Mouse (Mus musculus): ENCODE data around the gene Stac3. TPM values are rescaled to one million over a fixed set of nuclear protein-coding genes. Genes with fewer than 3 reads are reported as not detected.

Stac3 gene
- polyA plus RNA-seq, 1 experiment = 3.0 TPM

GRCm38 (mm10) chr10:127517941-127518340 lies 16.5 kb downstream of the Stac3 start:
- Histone ChIP-seq H3K27ac (ENCODE audit: insufficient read depth, low read depth, low read length) (no peak overlapping the region), H3K4me3 (ENCODE audit: insufficient read depth, low read depth, low read length) (no peak overlapping the region), H3K36me3 (ENCODE audit: control insufficient read depth, insufficient read depth, low read length) (0 out of 2 replicates have a peak, but pooled peaks cover 1% of the 10 kb centered on the region), H3K4me1 (ENCODE audit: control insufficient read depth, insufficient read depth, low read length) (peaks cover 15% of the 10 kb centered on the region; the same call in 1 of the 2 replicates), H3K27me3 (replicated peaks; ENCODE audit: control insufficient read depth, insufficient read depth, low read length) (no peaks in the 10 kb centered on the region)
- 94% methylated on average over 22 of the region's 22 CpGs for WGBS
- DNase-seq = no peak
- no peak for TF ChIP-seq CTCF (conservative IDR thresholded peaks at IDR 0.05; ENCODE audit: insufficient read depth, insufficient read length, low read depth, low read length)
- no peak for TF ChIP-seq POLR2A (IDR thresholded peaks at IDR 0.05; ENCODE audit: low read depth, low read length)

GRCm38 (mm10) chr10:127519041-127519701 lies 17.7 kb downstream of the Stac3 start:
- DNase-seq = no peak
- peaks cover 15% of the 10 kb centered on the region; the same call in 1 of the 2 replicates for H3K4me1 ChIP-seq (ENCODE audit: control insufficient read depth, insufficient read depth, low read length)
- 83% methylated on average over 26 of the region's 26 CpGs for WGBS
- H3K36me3 ChIP-seq (ENCODE audit: control insufficient read depth, insufficient read depth, low read length) = 0 out of 2 replicates have a peak, but pooled peaks cover 1% of the 10 kb centered on the region
- no peaks in the 10 kb centered on the region for H3K27me3 ChIP-seq (replicated peaks; ENCODE audit: control insufficient read depth, insufficient read depth, low read length)
- TF ChIP-seq CTCF (conservative IDR thresholded peaks at IDR 0.05; ENCODE audit: insufficient read depth, insufficient read length, low read depth, low read length) (no peak), POLR2A (IDR thresholded peaks at IDR 0.05; ENCODE audit: low read depth, low read length) (no peak)
- no peak overlapping the region for H3K27ac ChIP-seq (ENCODE audit: insufficient read depth, low read depth, low read length)
- H3K4me3 ChIP-seq (ENCODE audit: insufficient read depth, low read depth, low read length) = no peak overlapping the region

- H3K4me3 ChIP-seq (ENCODE audit: insufficient read depth, low read depth, low read length) = peak overlapping the region; percentile 42; the same call in 1 of the 2 replicates
- DNase-seq = no peak
- peak overlapping the region; percentile 80; the same call in 1 of the 2 replicates for H3K27ac ChIP-seq (ENCODE audit: insufficient read depth, low read depth, low read length)
- peaks cover 15% of the 10 kb centered on the region; the same call in 1 of the 2 replicates for H3K4me1 ChIP-seq (ENCODE audit: control insufficient read depth, insufficient read depth, low read length)
- TF ChIP-seq POLR2A (IDR thresholded peaks at IDR 0.05; ENCODE audit: low read depth, low read length) (no peak), CTCF (conservative IDR thresholded peaks at IDR 0.05; ENCODE audit: insufficient read depth, insufficient read length, low read depth, low read length) (no peak)
- 0 out of 2 replicates have a peak, but pooled peaks cover 1% of the 10 kb centered on the region for H3K36me3 ChIP-seq (ENCODE audit: control insufficient read depth, insufficient read depth, low read length)
- 85% methylated on average over 37 of the region's 37 CpGs for WGBS
- 0 out of 2 replicates have a peak, but pooled peaks cover under 1% of the 10 kb centered on the region for H3K27me3 ChIP-seq (replicated peaks; ENCODE audit: control insufficient read depth, insufficient read depth, low read length)
Observed at GRCm38 (mm10) chr10:127519903-127520713, 18.6 kb downstream of the Stac3 start.

GRCm38 (mm10) chr10:127520714-127521357 lies 19.4 kb downstream of the Stac3 start:
- 0 out of 2 replicates have a peak, but pooled peaks cover 1% of the 10 kb centered on the region for H3K27me3 ChIP-seq (replicated peaks; ENCODE audit: control insufficient read depth, insufficient read depth, low read length)
- H3K4me1 ChIP-seq (ENCODE audit: control insufficient read depth, insufficient read depth, low read length) = peaks cover 14% of the 10 kb centered on the region; the same call in 1 of the 2 replicates
- peak overlapping the region; percentile 92 for H3K27ac ChIP-seq (ENCODE audit: insufficient read depth, low read depth, low read length)
- no peak for TF ChIP-seq POLR2A (IDR thresholded peaks at IDR 0.05; ENCODE audit: low read depth, low read length)
- TF ChIP-seq CTCF (conservative IDR thresholded peaks at IDR 0.05; ENCODE audit: insufficient read depth, insufficient read length, low read depth, low read length) = no peak
- 49% methylated on average over 20 of the region's 20 CpGs for WGBS
- peak overlapping the region; percentile 98 for H3K4me3 ChIP-seq (ENCODE audit: insufficient read depth, low read depth, low read length)
- DNase-seq = peak; percentile 89
- 0 out of 2 replicates have a peak, but pooled peaks cover 1% of the 10 kb centered on the region for H3K36me3 ChIP-seq (ENCODE audit: control insufficient read depth, insufficient read depth, low read length)

- Histone ChIP-seq H3K36me3 (ENCODE audit: control insufficient read depth, insufficient read depth, low read length) (0 out of 2 replicates have a peak, but pooled peaks cover 1% of the 10 kb centered on the region), H3K27ac (ENCODE audit: insufficient read depth, low read depth, low read length) (peak overlapping the region; percentile 92), H3K4me1 (ENCODE audit: control insufficient read depth, insufficient read depth, low read length) (peaks cover 9% of the 10 kb centered on the region; the same call in 1 of the 2 replicates), H3K27me3 (replicated peaks; ENCODE audit: control insufficient read depth, insufficient read depth, low read length) (peaks cover 1% of the 10 kb centered on the region; the same call in 1 of the 2 replicates), H3K4me3 (ENCODE audit: insufficient read depth, low read depth, low read length) (peak overlapping the region; percentile 98)
- DNase-seq = no peak
- TF ChIP-seq CTCF (conservative IDR thresholded peaks at IDR 0.05; ENCODE audit: insufficient read depth, insufficient read length, low read depth, low read length) (no peak), POLR2A (IDR thresholded peaks at IDR 0.05; ENCODE audit: low read depth, low read length) (no peak)
- 5% methylated on average over 12 of the region's 12 CpGs for WGBS
Observed at GRCm38 (mm10) chr10:127521611-127522080, 20.2 kb downstream of the Stac3 start.

- DNase-seq = peak; percentile 91
- WGBS = under 1% methylated on average over 21 of the region's 21 CpGs
- TF ChIP-seq POLR2A (IDR thresholded peaks at IDR 0.05; ENCODE audit: low read depth, low read length) = no peak
- TF ChIP-seq CTCF (conservative IDR thresholded peaks at IDR 0.05; ENCODE audit: insufficient read depth, insufficient read length, low read depth, low read length) = no peak
- peak within 1 kb of the TSS; percentile 92 for H3K27ac ChIP-seq (ENCODE audit: insufficient read depth, low read depth, low read length)
- H3K4me1 ChIP-seq (ENCODE audit: control insufficient read depth, insufficient read depth, low read length) = peaks cover 6% of the 10 kb centered on the region; the same call in 1 of the 2 replicates
- peak within 1 kb of the TSS; percentile 98 for H3K4me3 ChIP-seq (ENCODE audit: insufficient read depth, low read depth, low read length)
- 0 out of 2 replicates have a peak, but pooled peaks cover 1% of the 10 kb centered on the region for H3K36me3 ChIP-seq (ENCODE audit: control insufficient read depth, insufficient read depth, low read length)
- peaks cover 1% of the 10 kb centered on the region; the same call in 1 of the 2 replicates for H3K27me3 ChIP-seq (replicated peaks; ENCODE audit: control insufficient read depth, insufficient read depth, low read length)
Observed at GRCm38 (mm10) chr10:127522088-127522581, 20.6 kb downstream of the Stac3 start, which contains the start of gene Shmt2. Shmt2 (minus strand) TSS chr10:127522444.
